14 mouse cellular contexts compared by ENCODE assay signal in genomic region chr14:62855863-62856262, GRCm38 (mm10). TPM values are rescaled to one million over a fixed set of nuclear protein-coding genes. Genes with fewer than 3 reads are reported as not detected.
DNase-seq lines count a peak whose midpoint lies in the region; ATAC-seq and TF ChIP-seq lines count a peak whose summit lies in the region.
"Had no signal": no experiment of that assay in that cellular context is flagged by ENCODE, and none has a peak within 500 bp of the region (broad histone marks: within the 10 kb centered on the region; RNA-seq: fewer than 3 reads in every experiment).

No protein-coding gene starts in this region.

- H3K36me3 ChIP-seq in heart, embryonic 13.5 days: peaks cover 4% of the 10 kb centered on the region; the same call in 1 of the 2 replicates
- H3K36me3 ChIP-seq in limb, embryonic 14.5 days (ENCODE audit: control insufficient read depth, insufficient read depth, low read length): no peaks in the 10 kb centered on the region
- H3K36me3 ChIP-seq in limb, embryonic 10.5 days: peaks cover 9% of the 10 kb centered on the region; the same call in 1 of the 2 replicates
- no peaks in the 10 kb centered on the region for H3K36me3 ChIP-seq in limb, embryonic 15.5 days

- no peaks in the 10 kb centered on the region for H3K9me3 ChIP-seq in heart, embryonic 13.5 days
- no peaks in the 10 kb centered on the region for H3K9me3 ChIP-seq in limb, embryonic 14.5 days (ENCODE audit: control insufficient read depth, low read length)
- H3K9me3 ChIP-seq in limb, embryonic 10.5 days (replicated peaks): no peaks in the 10 kb centered on the region
- no peaks in the 10 kb centered on the region for H3K9me3 ChIP-seq in limb, embryonic 15.5 days
- H3K9me3 ChIP-seq: forebrain, embryonic 13.5 days had no signal

- TF ChIP-seq POLR2A in limb, embryonic 14.5 days (IDR thresholded peaks at IDR 0.05; ENCODE audit: borderline replicate concordance, extremely low read depth, insufficient read depth, insufficient read length): no peak

- 0 out of 2 replicates have a peak overlapping the region, but pooled peaks have one; percentile 4 for H3K27ac ChIP-seq in heart, embryonic 13.5 days (replicated peaks)
- H3K27ac ChIP-seq in limb, embryonic 14.5 days (replicated peaks; ENCODE audit: low read depth, low read length): peak overlapping the region; percentile 19; the same call in 1 of the 2 replicates
- H3K27ac ChIP-seq in limb, embryonic 10.5 days: no peak overlapping the region
- H3K27ac ChIP-seq in limb, embryonic 15.5 days: peak overlapping the region; percentile 57
- H3K27ac ChIP-seq: forebrain, embryonic 13.5 days had no signal

- intact Hi-C loops in heart, postnatal 36 days (cut with DNase I): no loop called here
- intact Hi-C loops in gastrocnemius, postnatal 36 days (cut with DNase I): no loop called here

- H3K27me3 ChIP-seq in heart, embryonic 13.5 days (replicated peaks): no peaks in the 10 kb centered on the region
- no peaks in the 10 kb centered on the region for H3K27me3 ChIP-seq in limb, embryonic 14.5 days (ENCODE audit: control insufficient read depth, insufficient read depth, low read length)
- no peaks in the 10 kb centered on the region for H3K27me3 ChIP-seq in limb, embryonic 10.5 days (ENCODE audit: low read depth, poor library complexity, severe bottlenecking)
- H3K27me3 ChIP-seq in limb, embryonic 15.5 days: no peaks in the 10 kb centered on the region
- H3K27me3 ChIP-seq: forebrain, embryonic 13.5 days had no signal

- no peak overlapping the region for H3K4me3 ChIP-seq in heart, embryonic 13.5 days
- no peak overlapping the region for H3K4me3 ChIP-seq in limb, embryonic 14.5 days (replicated peaks; ENCODE audit: low read length)
- no peak overlapping the region for H3K4me3 ChIP-seq in limb, embryonic 10.5 days
- H3K4me3 ChIP-seq in limb, embryonic 15.5 days: no peak overlapping the region
- H3K4me3 ChIP-seq: forebrain, embryonic 13.5 days had no signal

- no peak overlapping the region for H3K4me2 ChIP-seq in heart, embryonic 13.5 days
- H3K4me2 ChIP-seq in limb, embryonic 14.5 days (replicated peaks; ENCODE audit: low read depth, low read length, severe bottlenecking): no peak overlapping the region
- H3K4me2 ChIP-seq in limb, embryonic 15.5 days: no peak overlapping the region

- WGBS in heart, embryonic 13.5 days: 38% methylated on average over 3 of the region's 3 CpGs
- WGBS in limb, embryonic 14.5 days: 52% methylated on average over 3 of the region's 3 CpGs
- WGBS in limb, embryonic 10.5 days: 85% methylated on average over 3 of the region's 3 CpGs
- 46% methylated on average over 3 of the region's 3 CpGs for WGBS in limb, embryonic 15.5 days

- DNase-seq in heart, postnatal 36 days: no peak
- no peak for DNase-seq in limb, embryonic 14.5 days (ENCODE audit: low spot score)
- no peak for DNase-seq in limb, embryonic 10.5 days (ENCODE audit: low spot score)
- DNase-seq in NIH3T3 (ENCODE audit: low read depth): peak; percentile 58
- DNase-seq in gastrocnemius, postnatal 36 days: no peak
- DNase-seq: embryo, embryonic 11 days; heart, adult 18-20 months; liver; lung, postnatal 14 days had no signal

- H3K4me1 ChIP-seq in heart, embryonic 13.5 days: peaks cover 24% of the 10 kb centered on the region
- peaks cover 12% of the 10 kb centered on the region; the same call in 1 of the 2 replicates for H3K4me1 ChIP-seq in limb, embryonic 14.5 days (ENCODE audit: control insufficient read depth, insufficient read depth, low read length)
- H3K4me1 ChIP-seq in limb, embryonic 10.5 days: 0 out of 2 replicates have a peak, but pooled peaks cover 5% of the 10 kb centered on the region
- peaks cover 23% of the 10 kb centered on the region for H3K4me1 ChIP-seq in limb, embryonic 15.5 days

- H3K9ac ChIP-seq in heart, embryonic 13.5 days: no peak overlapping the region
- H3K9ac ChIP-seq in limb, embryonic 14.5 days (ENCODE audit: low read depth, low read length, severe bottlenecking): no peak overlapping the region
- no peak overlapping the region for H3K9ac ChIP-seq in limb, embryonic 15.5 days
- H3K9ac ChIP-seq: forebrain, embryonic 13.5 days had no signal

- no peak for ATAC-seq in heart, embryonic 13.5 days (ENCODE audit: extremely low read depth, insufficient number of reproducible peaks, low FRiP score, low TSS enrichment)
- no peak for ATAC-seq in limb, embryonic 14.5 days (ENCODE audit: low FRiP score, low read depth)
- no peak for ATAC-seq in limb, embryonic 15.5 days (ENCODE audit: insufficient number of reproducible peaks, low FRiP score, low TSS enrichment, low read depth)
- ATAC-seq: activated CD4-positive, CD25-positive, alpha-beta regulatory T cell, adult 4 months; forebrain, embryonic 13.5 days; inflammation-experienced regulatory T-cells, adult 6 months had no signal

RNA-seq across cellular contexts. Expression of gene Wdfy2, which starts 18.4 kb away (rescaled TPM):
- 3.7 and 4.0 TPM in 2 replicates for polyA plus RNA-seq in heart, embryonic 13.5 days (2015; fragmentation: Nextera tagmentation; extraction: Ambion mirVana)
- total RNA-seq in heart, postnatal 36 days (2021): 1 to 10 TPM; 6.6 to 7.9 TPM
- 10.9 and 11.4 TPM in 2 replicates for polyA plus RNA-seq in limb, embryonic 14.5 days (2012; rRNA removed)
- polyA plus RNA-seq in limb, embryonic 14.5 days (2014; fragmentation: Nextera tagmentation; extraction: Ambion mirVana): 12.8 and 13.8 TPM in 2 replicates
- polyA plus RNA-seq in limb, embryonic 10.5 days (2016; fragmentation: Nextera tagmentation; extraction: Ambion mirVana): 11.9 and 12.7 TPM in 2 replicates
- polyA plus RNA-seq in limb, embryonic 15.5 days (2015; fragmentation: Nextera tagmentation; extraction: Ambion mirVana): 8.7 and 9.8 TPM in 2 replicates
- total RNA-seq in gastrocnemius, postnatal 36 days (2021): 1 to 10 TPM; 5.9 TPM
